Mouse (Mus musculus): Measurements from ENCODE around the gene Rsph3b.
"Not testable (repeated sequence)": the region's sequence is repeated elsewhere in the genome, so short reads cannot be mapped to it uniquely, and the experiment has no call there.

Rsph3b gene

DNA sequence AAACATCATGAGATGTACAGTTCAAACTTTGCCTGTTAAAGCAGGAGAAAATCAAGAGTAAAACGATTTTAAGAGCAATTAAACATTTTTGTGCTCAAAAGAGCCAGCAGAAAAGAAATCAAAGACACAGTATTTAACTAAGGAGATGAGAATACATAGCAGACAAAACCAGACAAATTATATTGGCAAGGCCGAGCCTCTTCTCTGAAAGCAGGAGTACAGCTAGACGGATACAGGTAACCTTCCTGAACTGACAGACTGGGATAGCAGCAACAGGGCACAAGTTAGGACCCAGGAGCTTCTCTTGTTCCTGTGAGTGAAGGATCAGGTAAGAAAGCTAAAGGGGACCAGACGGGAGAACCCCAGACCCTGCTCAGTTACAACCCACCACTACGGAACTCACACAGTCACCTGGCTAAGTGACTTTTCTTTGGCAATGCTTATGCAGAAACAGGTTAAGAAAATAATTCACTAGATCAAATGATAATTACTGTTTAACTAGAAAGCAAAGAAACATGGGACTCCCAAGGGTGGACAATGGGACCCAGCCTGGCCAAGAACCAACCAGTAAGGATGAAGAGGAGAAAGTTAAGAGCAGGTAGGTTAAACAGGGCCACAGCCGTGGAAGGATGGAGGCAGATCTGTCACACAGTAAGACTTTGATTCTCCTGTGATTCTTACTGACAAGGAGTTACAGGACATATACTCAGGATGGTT, 11.2 kb upstream of the Rsph3b start:
- in situ Hi-C loops (cut with MboI, MseI) = loop anchor here (5.0 kb wide), 1 partner anchor 1203 kb away; no protein-coding TSS in a partner anchor

- in situ Hi-C loops (cut with MboI, MseI) = not testable (repeated sequence)
Measured at GRCm38 (mm10) chr17:6958881-6959280, 10.4 kb upstream of the Rsph3b start.

DNA sequence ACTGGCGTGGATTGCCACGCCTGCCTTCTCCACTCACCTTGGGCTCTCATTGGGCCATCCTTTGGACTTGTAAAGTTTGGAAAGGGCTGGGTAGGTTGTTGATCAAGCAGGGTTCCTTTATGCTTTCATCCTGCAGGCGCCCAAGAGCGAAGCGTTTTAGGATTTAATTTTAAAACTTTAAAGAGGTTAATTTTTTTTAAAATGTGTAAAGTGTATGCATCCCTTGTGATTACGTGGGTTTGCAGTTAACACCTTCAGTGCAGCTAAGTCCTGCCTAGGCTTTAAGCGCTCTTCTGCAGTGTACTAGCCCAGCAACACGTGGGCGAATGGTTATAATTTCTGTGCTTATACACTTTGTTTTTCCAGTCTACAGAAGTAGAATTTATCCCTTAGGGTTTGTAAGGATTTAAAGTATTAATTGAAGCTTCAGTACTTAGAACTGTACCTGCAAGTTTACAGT, 317 bp upstream of the Rsph3b start:
- in situ Hi-C loops (cut with MboI, MseI) = loop anchor here (10.0 kb wide), 1 partner anchor 996 kb away; the partner anchor contains the start of gene Rsph3a

DNA sequence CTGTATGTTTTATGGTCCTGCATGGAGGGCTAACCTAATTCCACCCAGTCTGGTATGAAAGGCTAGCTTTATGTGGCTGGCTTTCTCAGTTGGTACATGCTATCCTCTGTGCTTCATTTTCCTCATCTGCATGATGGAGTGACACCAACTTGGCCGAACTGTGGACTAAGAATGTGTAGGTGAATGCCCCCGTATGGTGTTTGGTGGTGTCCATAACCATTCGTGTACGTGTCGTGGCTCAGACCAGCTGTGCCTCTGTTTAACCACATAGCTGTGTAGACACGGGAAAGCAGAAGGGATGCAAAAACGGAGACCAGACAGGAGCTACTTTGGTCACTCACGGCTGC, 872 bp downstream of the Rsph3b start:
- in situ Hi-C loops (cut with MboI, MseI) = loop anchor here (10.0 kb wide), 1 partner anchor 997 kb away; the partner anchor contains the start of gene Rsph3a

GRCm38 (mm10) chr17:6942560-6942959, 5.9 kb downstream of the Rsph3b start:
- in situ Hi-C loops (cut with MboI, MseI) = loop anchor here (10.0 kb wide), 1 partner anchor 1002 kb away; the partner anchor contains the start of gene Rsph3a

- in situ Hi-C loops (cut with MboI, MseI) = not testable (repeated sequence)
Measured at GRCm38 (mm10) chr17:6931625-6932024, 16.9 kb downstream of the Rsph3b start.

DNA sequence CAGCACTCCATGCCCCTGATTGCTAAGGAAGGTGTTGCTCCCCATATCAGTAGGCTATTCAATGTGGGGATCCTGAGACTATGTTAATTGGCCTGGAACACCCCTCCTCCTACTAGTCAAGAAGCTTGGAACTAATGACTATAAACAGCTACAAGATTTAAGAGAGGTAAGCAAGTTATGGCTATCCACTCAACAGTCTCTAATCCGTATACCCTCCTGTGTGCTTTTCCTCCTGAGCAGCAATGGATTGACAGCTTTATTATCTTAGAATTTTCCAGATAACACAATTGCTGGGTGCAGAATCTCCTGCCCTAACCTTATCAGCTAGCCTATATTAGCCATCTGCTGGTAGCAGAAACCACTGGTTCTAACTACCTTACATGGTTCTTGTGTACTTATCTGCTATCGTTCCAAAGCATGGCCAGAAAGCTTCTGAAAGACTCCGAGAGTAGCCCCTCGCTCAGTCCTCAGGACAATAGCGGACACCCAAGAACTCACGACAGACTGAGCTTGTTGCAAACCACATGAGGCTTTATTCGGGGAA, 28.1 kb downstream of the Rsph3b start:
- in situ Hi-C loops (cut with MboI, MseI) = loop anchor here (25.0 kb wide), 1 partner anchor 942 kb away; no protein-coding TSS in a partner anchor

GRCm38 (mm10) chr17:6919388-6919787, 29.1 kb downstream of the Rsph3b start:
- in situ Hi-C loops (cut with MboI, MseI) = loop anchor here (25.0 kb wide), 1 partner anchor 943 kb away; no protein-coding TSS in a partner anchor

- in situ Hi-C loops (cut with MboI, MseI) = loop anchor here (25.0 kb wide), 1 partner anchor 947 kb away; no protein-coding TSS in a partner anchor
Measured at GRCm38 (mm10) chr17:6915282-6915681, 33.2 kb downstream of the Rsph3b start.

GRCm38 (mm10) chr17:6914066-6914465, 34.4 kb downstream of the Rsph3b start:
- in situ Hi-C loops (cut with MboI, MseI) = loop anchor here (25.0 kb wide), 1 partner anchor 948 kb away; no protein-coding TSS in a partner anchor

DNA sequence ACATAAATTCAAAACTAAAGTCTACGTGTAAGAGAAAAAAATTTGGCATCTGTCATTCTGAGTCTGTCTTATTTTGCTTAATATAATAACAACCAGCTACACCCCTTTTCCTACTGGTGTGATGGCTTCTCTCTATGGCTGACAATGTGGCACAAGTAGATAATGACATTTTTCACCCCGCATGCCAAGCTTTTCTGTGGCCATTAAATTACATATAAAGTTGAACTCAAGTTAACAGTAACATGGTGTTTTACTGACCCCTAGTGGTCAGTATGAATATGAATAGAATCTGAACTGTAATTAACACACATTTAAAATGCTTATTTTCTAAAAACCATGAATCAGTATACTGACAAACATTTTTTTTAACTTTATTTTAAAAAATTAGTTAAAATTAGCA, 48.1 kb downstream of the Rsph3b start:
- in situ Hi-C loops (cut with MboI, MseI) = loop anchor here (25.0 kb wide), 1 partner anchor 962 kb away; no protein-coding TSS in a partner anchor

GRCm38 (mm10) chr17:6897996-6898562, 50.4 kb downstream of the Rsph3b start:
- in situ Hi-C loops (cut with MboI, MseI) = loop anchor here (5.0 to 25.0 kb wide), 3 partner anchors 333 to 1089 kb away; no protein-coding TSS in a partner anchor

DNA sequence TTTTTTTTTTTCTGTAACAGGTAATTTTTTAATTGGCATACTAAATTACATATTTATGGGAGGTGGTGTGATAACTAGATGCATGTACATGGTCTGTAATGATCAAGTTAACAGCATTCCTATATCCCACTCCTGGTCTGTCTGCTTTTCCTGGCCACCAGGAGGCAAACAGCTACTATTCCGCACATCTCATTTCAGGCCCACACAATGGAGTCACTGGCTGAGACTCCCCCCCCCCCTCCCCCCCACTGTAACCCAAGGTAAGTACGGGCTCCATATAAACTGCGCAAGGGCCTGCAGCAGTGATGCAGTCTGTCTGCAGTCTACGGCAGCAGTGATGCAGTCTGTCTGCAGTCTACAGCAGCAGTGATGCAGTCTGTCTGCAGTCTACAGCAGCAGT, 51.7 kb downstream of the Rsph3b start:
- in situ Hi-C loops (cut with MboI, MseI) = loop anchor here (5.0 to 25.0 kb wide), 3 partner anchors 332 to 1091 kb away; no protein-coding TSS in a partner anchor

- in situ Hi-C loops (cut with MboI, MseI) = loop anchor here (10.0 to 25.0 kb wide), 2 partner anchors 329 to 481 kb away; no protein-coding TSS in a partner anchor
Measured at GRCm38 (mm10) chr17:6893332-6893731, 55.1 kb downstream of the Rsph3b start.

DNA sequence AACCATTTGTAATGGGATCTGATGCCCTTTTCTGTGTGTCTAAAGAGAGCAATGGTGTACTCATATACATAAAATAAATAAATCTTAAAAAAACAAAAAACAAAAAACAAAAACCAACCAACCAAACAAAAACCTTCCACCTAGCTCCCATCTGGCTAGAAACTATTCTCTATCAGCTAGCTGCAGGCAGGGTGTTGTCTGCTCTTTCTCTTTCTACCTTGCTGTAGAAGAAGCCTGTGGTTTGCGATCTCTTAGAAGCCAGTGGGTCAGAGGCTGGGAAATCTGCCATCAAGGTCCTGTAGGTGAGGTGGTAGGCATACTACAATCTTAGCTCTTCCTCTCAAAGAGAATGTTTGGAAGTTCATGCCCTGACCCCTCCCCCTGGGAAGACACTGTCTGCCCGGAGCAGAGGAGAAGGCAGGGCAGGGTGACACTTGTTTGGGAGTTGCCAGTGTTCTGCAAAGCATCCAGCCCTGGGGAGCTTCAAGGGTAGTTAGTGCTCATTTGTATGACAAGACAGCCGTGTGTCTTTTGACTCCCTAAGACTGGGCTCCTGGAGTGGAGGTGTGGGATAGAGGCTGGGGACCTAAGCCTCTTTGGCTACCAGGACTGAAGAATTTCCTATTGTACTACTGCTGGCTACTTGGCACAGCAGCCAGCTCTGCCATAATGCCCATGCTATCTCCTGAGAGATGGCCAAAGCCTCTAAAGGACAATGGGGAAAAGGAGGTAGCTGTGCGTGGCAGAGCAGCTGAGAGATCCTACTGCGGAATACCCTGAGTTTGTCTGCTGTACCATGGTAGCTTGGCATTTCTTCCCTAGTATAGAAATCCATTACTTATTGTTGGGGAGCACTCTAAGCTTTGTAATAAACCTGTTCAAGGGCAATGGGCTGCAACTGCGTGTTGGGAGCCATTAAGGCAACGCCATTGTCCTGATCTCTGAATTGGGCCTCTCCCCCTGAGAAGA, 56.2 kb downstream of the Rsph3b start:
- in situ Hi-C loops (cut with MboI, MseI) = loop anchor here (10.0 to 25.0 kb wide), 2 partner anchors 327 to 480 kb away; no protein-coding TSS in a partner anchor

DNA sequence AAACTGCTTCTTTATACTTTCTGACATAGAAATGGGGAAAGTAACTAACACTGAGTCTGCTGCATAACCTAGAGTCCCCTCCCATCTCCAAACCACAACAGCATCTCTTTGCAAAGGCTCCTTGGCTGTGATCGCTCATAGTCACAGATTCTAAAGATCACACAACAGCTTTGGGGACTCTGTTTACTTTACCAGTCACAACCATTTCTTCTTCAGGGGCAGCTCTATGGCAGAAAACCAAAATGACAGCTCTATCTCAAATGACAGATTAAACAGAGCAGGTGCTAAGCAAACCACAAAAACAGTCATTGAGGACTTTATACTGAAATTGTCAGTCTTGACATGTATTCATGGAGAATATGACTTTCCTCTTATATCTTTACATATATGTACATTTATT, 62.0 kb downstream of the Rsph3b start:
- in situ Hi-C loops (cut with MboI, MseI) = loop anchor here (25.0 kb wide), 1 partner anchor 474 kb away; no protein-coding TSS in a partner anchor

- in situ Hi-C loops (cut with MboI, MseI) = loop anchor here (25.0 kb wide), 1 partner anchor 472 kb away; no protein-coding TSS in a partner anchor
Measured at GRCm38 (mm10) chr17:6884531-6884930, 64.0 kb downstream of the Rsph3b start.

DNA sequence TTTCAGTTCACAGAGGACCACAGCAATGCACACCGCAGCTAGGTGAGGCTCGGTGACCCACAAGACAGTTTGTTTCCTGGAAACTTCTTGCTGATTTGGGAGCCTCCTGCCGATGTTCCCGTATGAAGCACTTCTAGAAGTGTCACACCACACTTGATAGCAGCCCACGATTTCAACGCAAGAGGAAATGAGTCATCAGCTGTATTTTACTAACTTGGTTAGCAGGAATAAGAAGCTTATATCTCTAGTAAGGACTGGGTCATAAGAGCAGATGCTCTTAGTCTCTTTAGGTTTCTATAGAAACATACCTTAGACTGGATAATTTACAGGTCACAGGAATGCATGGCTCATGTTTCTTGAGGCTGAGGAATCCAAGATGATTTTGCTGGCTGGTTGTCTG, 67.2 kb downstream of the Rsph3b start:
- in situ Hi-C loops (cut with MboI, MseI) = loop anchor here (25.0 kb wide), 1 partner anchor 469 kb away; no protein-coding TSS in a partner anchor

DNA sequence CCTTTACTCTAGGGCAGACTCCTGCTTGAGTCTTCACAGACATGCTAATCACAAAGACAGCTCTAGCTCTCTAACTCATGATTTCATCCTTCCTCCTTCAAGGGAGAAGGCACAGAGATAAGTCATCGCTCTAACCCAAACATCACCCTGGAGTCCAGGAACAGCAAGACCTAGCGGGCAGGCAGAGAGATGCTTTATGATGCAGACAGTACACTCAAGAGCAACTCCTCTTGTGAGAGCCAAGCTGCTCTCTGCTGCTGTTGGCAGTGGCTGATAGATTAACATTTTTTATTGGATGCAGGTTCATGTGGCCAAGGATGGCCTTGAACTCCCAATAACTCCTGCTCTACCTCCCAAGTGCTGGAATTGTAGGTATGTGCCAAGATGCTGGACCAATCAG, 77.1 kb downstream of the Rsph3b start:
- in situ Hi-C loops (cut with MboI, MseI) = no loop called here

DNA sequence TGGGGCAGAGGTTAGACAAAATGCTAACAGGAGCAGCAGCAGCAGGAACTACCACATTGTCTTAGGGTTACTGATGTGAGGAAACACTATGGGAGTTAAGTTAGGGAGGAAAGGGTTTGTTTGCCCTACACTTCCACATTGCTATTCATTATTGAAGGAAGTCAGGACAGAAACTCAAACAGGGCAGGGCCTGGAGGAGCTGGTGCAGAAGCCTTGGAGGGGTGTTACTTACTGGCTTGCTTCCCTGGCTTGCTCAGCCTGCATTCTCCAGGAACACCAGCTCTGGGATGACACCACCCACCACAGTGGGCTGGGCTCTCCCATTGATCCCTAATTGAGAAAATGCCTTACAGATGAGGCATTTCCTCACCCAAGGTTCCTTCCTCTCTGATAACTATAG, 79.7 kb downstream of the Rsph3b start:
- in situ Hi-C loops (cut with MboI, MseI) = no loop called here

DNA sequence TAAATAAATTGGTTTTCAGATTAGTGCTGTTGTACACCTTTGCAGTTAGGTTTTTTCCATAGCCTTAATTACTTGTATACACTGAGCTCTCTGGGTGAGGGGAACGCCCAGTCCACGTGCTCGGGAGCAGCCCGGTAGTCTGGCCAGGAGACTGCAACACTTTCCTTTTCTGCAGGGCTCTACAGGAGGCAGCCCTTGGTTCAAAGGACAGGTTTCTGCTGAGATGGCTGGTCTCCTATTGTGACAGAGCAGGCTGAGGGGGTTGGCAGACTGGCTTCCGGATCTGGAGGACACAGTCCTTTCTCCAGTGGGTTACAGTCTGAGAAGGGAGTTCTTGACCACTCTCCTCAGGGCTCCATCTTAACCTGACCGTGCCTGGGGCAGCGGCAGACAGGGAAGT, 80.7 kb downstream of the Rsph3b start:
- in situ Hi-C loops (cut with MboI, MseI) = no loop called here
